Mouse (Mus musculus) brain, embryonic 14.5 days (tissue): ENCODE results near the gene Mfsd4a.

ENCODE experiments used
- CTCF ChIP-seq: fragments of 200-500 bp; IDR thresholded peaks from 2 replicates; pipeline ENCODE4 v1.5.1; 2012; ENCODE audit warnings: inconsistent platforms, mild to moderate bottlenecking, moderate library complexity, borderline replicate concordance; ENCODE audit not compliant: insufficient read depth, insufficient read length; ENCODE audit errors: extremely low read depth
- POLR2A ChIP-seq: fragments of 200-500 bp; IDR thresholded peaks from 2 replicates; pipeline ENCODE4 v1.6.1; 2012; ENCODE audit warnings: mild to moderate bottlenecking, inconsistent platforms, borderline replicate concordance; ENCODE audit not compliant: poor library complexity, insufficient read depth, insufficient read length, severe bottlenecking; ENCODE audit errors: extremely low read depth

DNA sequence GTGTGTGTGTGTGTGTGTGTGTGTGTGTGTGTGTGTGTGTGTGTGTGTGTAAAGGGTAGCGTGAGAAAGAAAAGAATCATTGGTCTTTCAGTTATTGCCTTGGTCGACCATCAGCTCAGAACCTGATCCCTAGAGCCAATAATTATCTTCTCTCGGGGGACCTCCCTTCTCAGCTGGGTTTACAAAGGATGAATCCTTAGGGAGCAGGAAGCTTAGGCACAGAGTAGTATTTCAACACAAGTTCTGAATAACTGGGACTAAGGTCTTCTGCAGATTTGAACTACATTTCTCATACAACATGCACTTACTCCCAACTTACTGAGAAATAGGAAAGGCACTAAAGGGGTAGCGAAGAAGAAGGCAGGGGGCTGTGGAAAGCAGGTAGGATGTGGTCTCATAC is 78.4 kb downstream of the Mfsd4a start:
- no peak for TF ChIP-seq CTCF
- no peak for TF ChIP-seq POLR2A
